Mouse (Mus musculus): ENCODE measurements around the gene Adam1b.

Adam1b gene

GRCm38 (mm10) chr5:121493305-121493704 is 9.9 kb downstream of the Adam1b start:
- DNase-seq: no peak

- DNase-seq: no peak
Measured at GRCm38 (mm10) chr5:121484801-121485200, 18.4 kb downstream of the Adam1b start.

GRCm38 (mm10) chr5:121477680-121478079 is 25.6 kb downstream of the Adam1b start:
- DNase-seq: peak; percentile 25

- DNase-seq: no peak
Measured at GRCm38 (mm10) chr5:121476040-121476439, 27.2 kb downstream of the Adam1b start.

- DNase-seq: no peak
Measured at GRCm38 (mm10) chr5:121474610-121475009, 28.6 kb downstream of the Adam1b start.

GRCm38 (mm10) chr5:121472411-121472810 is 30.8 kb downstream of the Adam1b start:
- DNase-seq: no peak

GRCm38 (mm10) chr5:121469566-121469965 is 33.7 kb downstream of the Adam1b start:
- DNase-seq: no peak

GRCm38 (mm10) chr5:121463601-121464250 is 39.5 kb downstream of the Adam1b start:
- DNase-seq: no peak

- DNase-seq: peak; percentile 41
Measured at GRCm38 (mm10) chr5:121462967-121463366, 40.3 kb downstream of the Adam1b start.

GRCm38 (mm10) chr5:121462171-121462502 is 41.1 kb downstream of the Adam1b start:
- DNase-seq: no peak

- DNase-seq: no peak
Measured at GRCm38 (mm10) chr5:121461339-121462170, 41.7 kb downstream of the Adam1b start.

GRCm38 (mm10) chr5:121455510-121456265 is 47.5 kb downstream of the Adam1b start:
- no peak for DNase-seq

GRCm38 (mm10) chr5:121454503-121454782 is 48.8 kb downstream of the Adam1b start:
- DNase-seq: no peak

- DNase-seq: no peak
Measured at GRCm38 (mm10) chr5:121453743-121454502, 49.3 kb downstream of the Adam1b start.

GRCm38 (mm10) chr5:121452906-121453305 is 50.3 kb downstream of the Adam1b start:
- no peak for DNase-seq

GRCm38 (mm10) chr5:121452026-121452869 is 51.0 kb downstream of the Adam1b start, which contains the start of gene Erp29:
Gene Erp29 (minus strand): TSS chr5:121452506.
- DNase-seq: peak; percentile 99

GRCm38 (mm10) chr5:121451644-121452025 is 51.6 kb downstream of the Adam1b start, which contains the start of gene Tmem116:
Gene Tmem116 (plus strand): TSS chr5:121451893.
- DNase-seq: peak; percentile 81

GRCm38 (mm10) chr5:121451203-121451602 is 52.0 kb downstream of the Adam1b start:
- no peak for DNase-seq

- DNase-seq: no peak
Measured at GRCm38 (mm10) chr5:121450476-121450875, 52.8 kb downstream of the Adam1b start.

Measured in liver (tissue).